Mouse (Mus musculus): ENCODE measurements around the gene Sec31b. TPM values are rescaled to one million over a fixed set of nuclear protein-coding genes. Genes with fewer than 3 reads are reported as not detected.

Sec31b gene
- polyA plus RNA-seq, 1 experiment from 2014 or later, result 0.51 TPM

- ATAC-seq (ENCODE audit: low FRiP score), result no peak
- Histone ChIP-seq H3K27ac (no peak overlapping the region), H3K9me3 (no peaks in the 10 kb centered on the region), H3K4me1 (replicated peaks) (no peaks in the 10 kb centered on the region), H3K4me2 (no peak overlapping the region), H3K36me3 (no peaks in the 10 kb centered on the region), H3K4me3 (no peak overlapping the region), H3K27me3 (peaks cover 93% of the 10 kb centered on the region), H3K9ac (no peak overlapping the region)
- WGBS, result 80% methylated on average over 6 of the region's 6 CpGs
Measured at GRCm38 (mm10) chr19:44501925-44502324, 43.7 kb downstream of the Sec31b start.

- Histone ChIP-seq H3K36me3 (no peaks in the 10 kb centered on the region), H3K9me3 (no peaks in the 10 kb centered on the region), H3K4me2 (no peak overlapping the region), H3K4me3 (no peak overlapping the region), H3K9ac (no peak overlapping the region), H3K27ac (no peak overlapping the region), H3K4me1 (replicated peaks) (no peaks in the 10 kb centered on the region), H3K27me3 (peaks cover 95% of the 10 kb centered on the region)
- ATAC-seq (ENCODE audit: low FRiP score), result no peak
- 53% methylated on average over 5 of the region's 5 CpGs for WGBS
Measured at GRCm38 (mm10) chr19:44500240-44500639, 45.4 kb downstream of the Sec31b start.

- ATAC-seq (ENCODE audit: low FRiP score), result no peak
Measured at GRCm38 (mm10) chr19:44498936-44499335, 46.7 kb downstream of the Sec31b start.

GRCm38 (mm10) chr19:44496941-44497340 is 48.7 kb downstream of the Sec31b start:
- H3K9ac ChIP-seq, result no peak overlapping the region
- no peak overlapping the region for H3K4me2 ChIP-seq
- peaks cover 95% of the 10 kb centered on the region for H3K27me3 ChIP-seq
- no peak overlapping the region for H3K4me3 ChIP-seq
- no peaks in the 10 kb centered on the region for H3K4me1 ChIP-seq (replicated peaks)
- H3K9me3 ChIP-seq, result no peaks in the 10 kb centered on the region
- no peak overlapping the region for H3K27ac ChIP-seq
- no peak for ATAC-seq (ENCODE audit: low FRiP score)
- WGBS, result 22% methylated on average over 10 of the region's 10 CpGs
- no peaks in the 10 kb centered on the region for H3K36me3 ChIP-seq

More at GRCm38 (mm10) chr19:44498936-44499335, 46.7 kb downstream of the Sec31b start:
- H3K27me3 ChIP-seq, result peaks cover 95% of the 10 kb centered on the region
- no peak overlapping the region for H3K9ac ChIP-seq
- H3K9me3 ChIP-seq, result no peaks in the 10 kb centered on the region
- no peak overlapping the region for H3K4me3 ChIP-seq
- H3K4me1 ChIP-seq (replicated peaks), result no peaks in the 10 kb centered on the region
- 68% methylated on average over 6 of the region's 6 CpGs for WGBS
- no peak overlapping the region for H3K27ac ChIP-seq
- H3K36me3 ChIP-seq, result no peaks in the 10 kb centered on the region
- no peak overlapping the region for H3K4me2 ChIP-seq

GRCm38 (mm10) chr19:44496511-44496910 is 49.2 kb downstream of the Sec31b start:
- H3K4me3 ChIP-seq, result no peak overlapping the region
- peaks cover 95% of the 10 kb centered on the region for H3K27me3 ChIP-seq

GRCm38 (mm10) chr19:44493128-44493527 is 52.5 kb downstream of the Sec31b start, which contains the start of gene Wnt8b:
TSS of gene Wnt8b (plus strand) at chr19:44493472.
- no peaks in the 10 kb centered on the region for H3K36me3 ChIP-seq
- ATAC-seq (ENCODE audit: low FRiP score), result no peak
- no peak within 1 kb of the TSS for H3K27ac ChIP-seq
- no peaks in the 10 kb centered on the region for H3K9me3 ChIP-seq
- H3K4me1 ChIP-seq (replicated peaks), result no peaks in the 10 kb centered on the region
- H3K4me2 ChIP-seq, result no peak within 1 kb of the TSS
- H3K4me3 ChIP-seq, result no peak within 1 kb of the TSS
- WGBS, result 27% methylated on average over 8 of the region's 8 CpGs
- H3K27me3 ChIP-seq, result peaks cover 93% of the 10 kb centered on the region
- no peak within 1 kb of the TSS for H3K9ac ChIP-seq

More at GRCm38 (mm10) chr19:44496511-44496910, 49.2 kb downstream of the Sec31b start:
- Histone ChIP-seq H3K4me1 (replicated peaks) (no peaks in the 10 kb centered on the region), H3K36me3 (no peaks in the 10 kb centered on the region), H3K9me3 (no peaks in the 10 kb centered on the region), H3K27ac (no peak overlapping the region), H3K4me2 (no peak overlapping the region), H3K9ac (no peak overlapping the region)
- no peak for ATAC-seq (ENCODE audit: low FRiP score)
- 49% methylated on average over 8 of the region's 8 CpGs for WGBS

GRCm38 (mm10) chr19:44487266-44487665 is 58.4 kb downstream of the Sec31b start:
- H3K27ac ChIP-seq, result no peak overlapping the region
- no peak for ATAC-seq (ENCODE audit: low FRiP score)
- no peaks in the 10 kb centered on the region for H3K9me3 ChIP-seq
- H3K4me3 ChIP-seq, result no peak overlapping the region
- H3K27me3 ChIP-seq, result peaks cover 44% of the 10 kb centered on the region
- no peak overlapping the region for H3K4me2 ChIP-seq
- WGBS, result 12% methylated on average over 8 of the region's 8 CpGs
- H3K9ac ChIP-seq, result no peak overlapping the region
- H3K4me1 ChIP-seq (replicated peaks), result no peaks in the 10 kb centered on the region
- H3K36me3 ChIP-seq, result no peaks in the 10 kb centered on the region

- H3K9ac ChIP-seq, result no peak overlapping the region
- no peaks in the 10 kb centered on the region for H3K9me3 ChIP-seq
- no peak overlapping the region for H3K27ac ChIP-seq
- ATAC-seq (ENCODE audit: low FRiP score), result no peak
- no peaks in the 10 kb centered on the region for H3K36me3 ChIP-seq
- H3K4me1 ChIP-seq (replicated peaks), result no peaks in the 10 kb centered on the region
- H3K4me3 ChIP-seq, result no peak overlapping the region
- peaks cover 24% of the 10 kb centered on the region for H3K27me3 ChIP-seq
- 53% methylated on average over 3 of the region's 3 CpGs for WGBS
- H3K4me2 ChIP-seq, result no peak overlapping the region
Measured at GRCm38 (mm10) chr19:44476541-44476940, 69.1 kb downstream of the Sec31b start.

GRCm38 (mm10) chr19:44475268-44475667 is 70.4 kb downstream of the Sec31b start:
- Histone ChIP-seq H3K4me1 (replicated peaks) (no peaks in the 10 kb centered on the region), H3K27me3 (peaks cover 24% of the 10 kb centered on the region), H3K4me2 (no peak overlapping the region), H3K4me3 (no peak overlapping the region), H3K9me3 (no peaks in the 10 kb centered on the region), H3K9ac (no peak overlapping the region), H3K36me3 (no peaks in the 10 kb centered on the region), H3K27ac (no peak overlapping the region)
- WGBS, result 79% methylated on average over 6 of the region's 6 CpGs
- no peak for ATAC-seq (ENCODE audit: low FRiP score)

- Histone ChIP-seq H3K36me3 (no peaks in the 10 kb centered on the region), H3K4me3 (no peak overlapping the region), H3K9me3 (no peaks in the 10 kb centered on the region), H3K4me2 (no peak overlapping the region), H3K9ac (no peak overlapping the region), H3K27ac (no peak overlapping the region), H3K4me1 (replicated peaks) (no peaks in the 10 kb centered on the region), H3K27me3 (peaks cover 24% of the 10 kb centered on the region)
- ATAC-seq (ENCODE audit: low FRiP score), result no peak
- 3% methylated on average over 10 of the region's 10 CpGs for WGBS
Measured at GRCm38 (mm10) chr19:44474158-44474557, 71.5 kb downstream of the Sec31b start.

Other genes starting within 250 kb of the Sec31b start
- 0.09 and 0.19 TPM in 2 replicates for gene Scd4, start 212.8 kb downstream of the Sec31b start, polyA plus RNA-seq (2015; fragmentation: Nextera tagmentation; extraction: Ambion mirVana)
- gene Scd1, start 138.0 kb downstream of the Sec31b start, polyA plus RNA-seq (2015; fragmentation: Nextera tagmentation; extraction: Ambion mirVana), result 4.2 and 4.4 TPM in 2 replicates
- 0.43 and 0.78 TPM in 2 replicates for gene Wnt8b, start 52.4 kb downstream of the Sec31b start, polyA plus RNA-seq (2015; fragmentation: Nextera tagmentation; extraction: Ambion mirVana)
- not detected in 2 replicates for gene Gm20538, start 7.0 kb upstream of the Sec31b start, polyA plus RNA-seq (2015; fragmentation: Nextera tagmentation; extraction: Ambion mirVana)
- gene Ndufb8, start 9.6 kb upstream of the Sec31b start, polyA plus RNA-seq (2015; fragmentation: Nextera tagmentation; extraction: Ambion mirVana), result 592 and 624 TPM in 2 replicates
- gene Hif1an, start 17.0 kb upstream of the Sec31b start, polyA plus RNA-seq (2015; fragmentation: Nextera tagmentation; extraction: Ambion mirVana), result 29.4 and 31.0 TPM in 2 replicates
- 17.1 and 17.2 TPM in 2 replicates for gene Pax2, start 210.2 kb upstream of the Sec31b start, polyA plus RNA-seq (2015; fragmentation: Nextera tagmentation; extraction: Ambion mirVana)